Mouse (Mus musculus) right cerebral cortex, postnatal 25 days (tissue): ENCODE data around the gene Siae.

Source experiments
- DNase-seq: peaks from one replicate; pipeline ENCODE4 v3.0.0; 2022

The Siae gene

GRCm38 (mm10) chr9:37689970-37690686, 134.6 kb downstream of the Siae start:
- no peak for DNase-seq
